Mouse (Mus musculus): ENCODE results near the gene Efnb2. TPM values are rescaled to one million over a fixed set of nuclear protein-coding genes. Genes with fewer than 3 reads are reported as not detected.

Efnb2 gene
- polyA plus RNA-seq, 1 experiment from 2014 or later, result 8.7 TPM

DNA sequence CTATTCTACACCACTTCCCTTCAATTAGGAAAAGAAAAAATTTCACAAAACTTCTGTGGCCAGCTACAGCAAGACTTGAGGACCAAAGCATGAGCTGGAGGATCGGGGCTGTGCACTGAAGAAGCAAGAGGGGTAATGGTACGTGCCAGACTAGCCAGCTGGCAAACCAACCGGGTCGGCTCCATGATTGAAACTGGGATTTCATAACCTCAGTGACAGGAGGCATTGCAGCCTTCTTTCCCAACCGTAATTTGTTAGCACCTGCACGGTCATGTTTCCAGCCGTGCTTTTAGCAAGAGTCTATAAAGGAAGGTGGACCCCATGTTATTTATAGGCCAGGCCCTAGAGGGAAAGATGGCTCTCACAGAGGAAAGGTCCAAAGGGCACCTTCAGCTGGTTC, 12.4 kb downstream of the Efnb2 start:
- H3K4me1 ChIP-seq (ENCODE audit: control insufficient read depth, insufficient read depth, low read length), result peaks cover 30% of the 10 kb centered on the region
- H3K27me3 ChIP-seq (ENCODE audit: control insufficient read depth, insufficient read depth, low read length), result no peaks in the 10 kb centered on the region
- 67% methylated on average over 7 of the region's 7 CpGs for WGBS
- H3K27ac ChIP-seq (ENCODE audit: low read length), result peak overlapping the region; percentile 53; the same call in 1 of the 2 replicates
- H3K36me3 ChIP-seq (ENCODE audit: control insufficient read depth, insufficient read depth, low read length), result no peaks in the 10 kb centered on the region
- ATAC-seq (ENCODE audit: insufficient read depth, low FRiP score), result no peak
- H3K9ac ChIP-seq (ENCODE audit: low read length), result no peak overlapping the region
- no peak overlapping the region for H3K4me2 ChIP-seq (ENCODE audit: low read depth, low read length)
- no peaks in the 10 kb centered on the region for H3K9me3 ChIP-seq (replicated peaks; ENCODE audit: control insufficient read depth, low read length)
- no peak overlapping the region for H3K4me3 ChIP-seq (replicated peaks; ENCODE audit: low read length)

DNA sequence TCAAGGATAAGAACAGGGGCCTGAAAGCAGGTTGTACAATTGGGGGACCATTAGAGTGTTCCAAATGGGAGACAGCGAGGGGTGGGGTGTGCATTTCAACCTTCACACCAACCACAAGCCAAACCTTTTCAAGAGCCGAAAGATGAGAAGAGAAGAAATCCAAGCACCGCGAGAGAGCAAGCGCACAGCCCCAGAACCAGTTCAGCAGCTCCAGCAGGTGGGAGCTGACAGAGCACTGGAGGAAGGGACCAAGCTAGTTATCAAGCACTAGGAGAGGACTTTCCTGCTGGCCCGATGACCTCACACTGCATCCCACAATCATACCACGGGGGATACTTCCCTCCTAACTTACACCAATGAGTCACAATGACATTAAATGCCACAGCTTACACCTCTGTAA, 13.2 kb downstream of the Efnb2 start:
- H3K9ac ChIP-seq (ENCODE audit: low read length), result no peak overlapping the region
- H3K4me1 ChIP-seq (ENCODE audit: control insufficient read depth, insufficient read depth, low read length), result peaks cover 27% of the 10 kb centered on the region
- 59% methylated on average over 7 of the region's 7 CpGs for WGBS
- H3K27ac ChIP-seq (ENCODE audit: low read length), result peak overlapping the region; percentile 73
- no peaks in the 10 kb centered on the region for H3K9me3 ChIP-seq (replicated peaks; ENCODE audit: control insufficient read depth, low read length)
- H3K36me3 ChIP-seq (ENCODE audit: control insufficient read depth, insufficient read depth, low read length), result no peaks in the 10 kb centered on the region
- no peaks in the 10 kb centered on the region for H3K27me3 ChIP-seq (ENCODE audit: control insufficient read depth, insufficient read depth, low read length)
- H3K4me2 ChIP-seq (ENCODE audit: low read depth, low read length), result no peak overlapping the region
- ATAC-seq (ENCODE audit: insufficient read depth, low FRiP score), result peak; percentile 71; the same call in 1 of the 2 replicates
- no peak overlapping the region for H3K4me3 ChIP-seq (replicated peaks; ENCODE audit: low read length)

DNA sequence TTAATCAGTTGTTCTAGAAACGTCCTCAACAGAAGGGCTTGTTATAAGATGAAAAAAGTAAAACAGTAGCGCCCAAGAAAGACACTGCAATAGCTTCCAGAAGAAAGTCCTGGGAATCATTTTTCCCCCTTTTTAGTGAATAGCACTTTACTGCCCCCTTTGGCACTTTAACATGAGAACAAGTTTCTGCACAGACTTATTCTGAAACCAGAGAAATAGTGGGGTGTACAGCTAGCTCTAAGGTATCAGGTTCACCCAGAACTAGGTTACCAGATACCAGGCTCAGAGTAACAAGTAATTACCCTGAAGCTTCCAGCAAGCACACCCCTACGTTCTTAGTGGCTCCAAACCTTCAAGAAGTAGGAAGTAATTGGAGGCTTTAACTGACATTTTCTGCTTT, 13.7 kb downstream of the Efnb2 start:
- ATAC-seq (ENCODE audit: insufficient read depth, low FRiP score), result no peak
- H3K36me3 ChIP-seq (ENCODE audit: control insufficient read depth, insufficient read depth, low read length), result no peaks in the 10 kb centered on the region

GRCm38 (mm10) chr8:8644160-8644915, 16.7 kb downstream of the Efnb2 start:
- H3K27ac ChIP-seq (ENCODE audit: low read length), result no peak overlapping the region
- H3K27me3 ChIP-seq (ENCODE audit: control insufficient read depth, insufficient read depth, low read length), result no peaks in the 10 kb centered on the region
- H3K9me3 ChIP-seq (replicated peaks; ENCODE audit: control insufficient read depth, low read length), result no peaks in the 10 kb centered on the region
- no peak overlapping the region for H3K4me3 ChIP-seq (replicated peaks; ENCODE audit: low read length)
- ATAC-seq (ENCODE audit: insufficient read depth, low FRiP score), result no peak
- H3K4me2 ChIP-seq (ENCODE audit: low read depth, low read length), result no peak overlapping the region
- no peaks in the 10 kb centered on the region for H3K36me3 ChIP-seq (ENCODE audit: control insufficient read depth, insufficient read depth, low read length)
- H3K4me1 ChIP-seq (ENCODE audit: control insufficient read depth, insufficient read depth, low read length), result peaks cover 17% of the 10 kb centered on the region
- WGBS, result 65% methylated on average over 11 of the region's 11 CpGs
- H3K9ac ChIP-seq (ENCODE audit: low read length), result no peak overlapping the region

More for the DNA sequence above, 13.7 kb downstream of the Efnb2 start:
- WGBS, result 49% methylated on average over 3 of the region's 3 CpGs
- Histone ChIP-seq H3K4me2 (ENCODE audit: low read depth, low read length) (no peak overlapping the region), H3K9me3 (replicated peaks; ENCODE audit: control insufficient read depth, low read length) (no peaks in the 10 kb centered on the region), H3K27me3 (ENCODE audit: control insufficient read depth, insufficient read depth, low read length) (no peaks in the 10 kb centered on the region), H3K9ac (ENCODE audit: low read length) (no peak overlapping the region), H3K4me3 (replicated peaks; ENCODE audit: low read length) (no peak overlapping the region), H3K4me1 (ENCODE audit: control insufficient read depth, insufficient read depth, low read length) (peaks cover 27% of the 10 kb centered on the region), H3K27ac (ENCODE audit: low read length) (peak overlapping the region; percentile 73)

GRCm38 (mm10) chr8:8640264-8640588, 20.8 kb downstream of the Efnb2 start:
- Histone ChIP-seq H3K4me1 (ENCODE audit: control insufficient read depth, insufficient read depth, low read length) (0 out of 2 replicates have a peak, but pooled peaks cover 6% of the 10 kb centered on the region), H3K9ac (ENCODE audit: low read length) (no peak overlapping the region), H3K4me3 (replicated peaks; ENCODE audit: low read length) (no peak overlapping the region), H3K36me3 (ENCODE audit: control insufficient read depth, insufficient read depth, low read length) (no peaks in the 10 kb centered on the region), H3K4me2 (ENCODE audit: low read depth, low read length) (no peak overlapping the region), H3K27ac (ENCODE audit: low read length) (no peak overlapping the region), H3K9me3 (replicated peaks; ENCODE audit: control insufficient read depth, low read length) (no peaks in the 10 kb centered on the region), H3K27me3 (ENCODE audit: control insufficient read depth, insufficient read depth, low read length) (no peaks in the 10 kb centered on the region)
- no peak for ATAC-seq (ENCODE audit: insufficient read depth, low FRiP score)
- WGBS, result 32% methylated on average over 4 of the region's 4 CpGs

GRCm38 (mm10) chr8:8639569-8640263, 21.3 kb downstream of the Efnb2 start:
- no peak overlapping the region for H3K4me3 ChIP-seq (replicated peaks; ENCODE audit: low read length)
- H3K27ac ChIP-seq (ENCODE audit: low read length), result no peak overlapping the region
- no peaks in the 10 kb centered on the region for H3K36me3 ChIP-seq (ENCODE audit: control insufficient read depth, insufficient read depth, low read length)
- H3K27me3 ChIP-seq (ENCODE audit: control insufficient read depth, insufficient read depth, low read length), result no peaks in the 10 kb centered on the region
- no peak overlapping the region for H3K4me2 ChIP-seq (ENCODE audit: low read depth, low read length)
- H3K4me1 ChIP-seq (ENCODE audit: control insufficient read depth, insufficient read depth, low read length), result 0 out of 2 replicates have a peak, but pooled peaks cover 6% of the 10 kb centered on the region
- H3K9me3 ChIP-seq (replicated peaks; ENCODE audit: control insufficient read depth, low read length), result no peaks in the 10 kb centered on the region
- ATAC-seq (ENCODE audit: insufficient read depth, low FRiP score), result no peak
- 56% methylated on average over 8 of the region's 8 CpGs for WGBS
- no peak overlapping the region for H3K9ac ChIP-seq (ENCODE audit: low read length)

GRCm38 (mm10) chr8:8631394-8631793, 29.6 kb downstream of the Efnb2 start:
- Histone ChIP-seq H3K9ac (ENCODE audit: low read length) (no peak overlapping the region), H3K27ac (ENCODE audit: low read length) (no peak overlapping the region), H3K4me3 (replicated peaks; ENCODE audit: low read length) (no peak overlapping the region), H3K4me2 (ENCODE audit: low read depth, low read length) (no peak overlapping the region), H3K27me3 (ENCODE audit: control insufficient read depth, insufficient read depth, low read length) (no peaks in the 10 kb centered on the region), H3K36me3 (ENCODE audit: control insufficient read depth, insufficient read depth, low read length) (0 out of 2 replicates have a peak, but pooled peaks cover 4% of the 10 kb centered on the region), H3K9me3 (replicated peaks; ENCODE audit: control insufficient read depth, low read length) (no peaks in the 10 kb centered on the region), H3K4me1 (ENCODE audit: control insufficient read depth, insufficient read depth, low read length) (peaks cover 4% of the 10 kb centered on the region; the same call in 1 of the 2 replicates)
- WGBS, result 77% methylated on average over 7 of the region's 7 CpGs
- no peak for ATAC-seq (ENCODE audit: insufficient read depth, low FRiP score)

DNA sequence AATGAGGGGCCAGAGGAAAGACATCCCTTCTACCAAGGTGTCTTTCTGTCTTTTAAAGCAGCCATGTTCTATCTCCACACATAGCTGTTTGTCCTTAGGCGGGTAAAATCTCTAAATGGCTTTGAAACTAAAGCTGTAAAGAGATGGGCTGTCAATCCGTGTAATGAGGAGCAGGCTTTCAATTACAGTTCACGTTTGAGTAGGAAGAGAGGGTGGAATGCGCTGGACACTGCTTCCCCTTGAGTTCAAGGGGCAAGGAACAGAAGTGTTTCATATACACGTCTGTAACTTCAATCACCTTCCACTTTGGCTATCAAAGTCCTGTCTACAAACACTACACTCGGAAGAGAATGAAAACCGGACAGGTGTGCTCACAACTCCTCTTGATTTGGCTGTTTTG, 37.0 kb downstream of the Efnb2 start:
- ATAC-seq (ENCODE audit: insufficient read depth, low FRiP score), result no peak
- peaks cover 11% of the 10 kb centered on the region; the same call in 1 of the 2 replicates for H3K4me1 ChIP-seq (ENCODE audit: control insufficient read depth, insufficient read depth, low read length)
- H3K36me3 ChIP-seq (ENCODE audit: control insufficient read depth, insufficient read depth, low read length), result peaks cover 18% of the 10 kb centered on the region
- H3K27ac ChIP-seq (ENCODE audit: low read length), result no peak overlapping the region
- no peak overlapping the region for H3K4me3 ChIP-seq (replicated peaks; ENCODE audit: low read length)
- H3K9me3 ChIP-seq (replicated peaks; ENCODE audit: control insufficient read depth, low read length), result no peaks in the 10 kb centered on the region
- 52% methylated on average over 7 of the region's 7 CpGs for WGBS
- no peak overlapping the region for H3K9ac ChIP-seq (ENCODE audit: low read length)
- no peak overlapping the region for H3K4me2 ChIP-seq (ENCODE audit: low read depth, low read length)
- no peaks in the 10 kb centered on the region for H3K27me3 ChIP-seq (ENCODE audit: control insufficient read depth, insufficient read depth, low read length)

DNA sequence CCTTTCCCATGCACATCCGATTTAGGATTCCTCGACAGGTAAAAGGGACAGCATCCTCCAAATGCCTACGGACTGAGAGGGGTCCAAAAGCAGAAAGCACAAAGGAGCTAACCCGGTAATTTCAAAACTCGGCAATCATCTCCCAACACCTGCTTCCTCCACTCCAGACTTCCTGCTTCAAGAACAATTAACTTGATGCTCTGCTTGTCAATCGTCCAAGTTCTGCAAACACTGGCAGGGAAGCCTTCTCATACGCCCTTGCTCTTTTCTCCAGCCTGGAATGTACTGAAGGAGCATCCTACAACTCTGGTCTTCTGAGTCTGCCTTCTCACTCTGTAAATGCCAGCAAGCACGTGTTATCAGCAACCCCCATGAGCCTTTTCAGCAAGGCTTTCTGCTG, 37.6 kb downstream of the Efnb2 start:
- H3K4me2 ChIP-seq (ENCODE audit: low read depth, low read length), result no peak overlapping the region
- H3K36me3 ChIP-seq (ENCODE audit: control insufficient read depth, insufficient read depth, low read length), result peaks cover 18% of the 10 kb centered on the region
- 41% methylated on average over 8 of the region's 8 CpGs for WGBS
- no peaks in the 10 kb centered on the region for H3K9me3 ChIP-seq (replicated peaks; ENCODE audit: control insufficient read depth, low read length)
- no peak overlapping the region for H3K4me3 ChIP-seq (replicated peaks; ENCODE audit: low read length)
- no peak overlapping the region for H3K27ac ChIP-seq (ENCODE audit: low read length)
- peaks cover 11% of the 10 kb centered on the region; the same call in 1 of the 2 replicates for H3K4me1 ChIP-seq (ENCODE audit: control insufficient read depth, insufficient read depth, low read length)
- H3K27me3 ChIP-seq (ENCODE audit: control insufficient read depth, insufficient read depth, low read length), result no peaks in the 10 kb centered on the region
- no peak for ATAC-seq (ENCODE audit: insufficient read depth, low FRiP score)
- no peak overlapping the region for H3K9ac ChIP-seq (ENCODE audit: low read length)

Measured in stomach, embryonic 16.5 days (tissue).